Mouse (Mus musculus) heart, embryonic 13.5 days (tissue): ENCODE measurements around the gene Stx11. TPM values are rescaled to one million over a fixed set of nuclear protein-coding genes. Genes with fewer than 3 reads are reported as not detected.

Experiments
- ATAC-seq: fragments of 200-750 bp; cut with Nextera tagmentation; 2 replicates; pipeline ENCODE4 v1.8.0; 2017; ENCODE audit warnings: moderate TSS enrichment; ENCODE audit not compliant: insufficient number of reproducible peaks, low FRiP score, low TSS enrichment; ENCODE audit errors: extremely low read depth
- H3K27ac ChIP-seq: fragments of 300-500 bp; sonication (generic); replicated peaks from 2 replicates; pipeline ENCODE4 v1.5.1; 2015; ENCODE audit warnings: moderate library complexity, mild to moderate bottlenecking, inconsistent platforms
- H3K27me3 ChIP-seq: fragments of 300-500 bp; sonication (generic); replicated peaks from 2 replicates; pipeline ENCODE4 v1.6.1; 2015; ENCODE audit warnings: mild to moderate bottlenecking, inconsistent platforms
- H3K36me3 ChIP-seq: fragments of 300-500 bp; sonication (generic); 2 replicates; pipeline ENCODE4 v1.6.1; 2015; ENCODE audit warnings: mild to moderate bottlenecking, inconsistent platforms
- H3K4me1 ChIP-seq: fragments of 300-500 bp; sonication (generic); 2 replicates; pipeline ENCODE4 v1.6.1; 2015; ENCODE audit warnings: inconsistent platforms
- H3K4me2 ChIP-seq: fragments of 300-500 bp; sonication (generic); 2 replicates; pipeline ENCODE4 v1.6.1; 2015; ENCODE audit warnings: inconsistent platforms, mild to moderate bottlenecking, moderate library complexity
- H3K4me3 ChIP-seq: fragments of 300-500 bp; sonication (generic); 2 replicates; pipeline ENCODE4 v1.5.1; 2015; ENCODE audit warnings: moderate library complexity, mild to moderate bottlenecking, inconsistent platforms
- H3K9ac ChIP-seq: fragments of 300-500 bp; sonication (generic); 2 replicates; pipeline ENCODE4 v1.6.1; 2015; ENCODE audit warnings: inconsistent platforms, mild to moderate bottlenecking, moderate library complexity
- H3K9me3 ChIP-seq: fragments of 300-500 bp; sonication (generic); 2 replicates; pipeline ENCODE4 v1.6.1; 2016; ENCODE audit warnings: inconsistent platforms
- WGBS: fragments of 180-500 bp; shearing (Covaris S2); methylation state at CpG from one replicate; pipeline ENCODE4 v1.1.7; 2015; ENCODE audit warnings: mixed read lengths; 5-methylcytosine and 5-hydroxymethylcytosine counted together
- polyA plus RNA-seq: library from polyadenylated mRNA; unstranded; fragments of >200 nt; fragmentation: Nextera tagmentation; extraction: Ambion mirVana; gene quantifications from 2 replicates; pipeline ENCODE4 v1.2.1, GENCODE M21; 2015

Gene Stx11
- polyA plus RNA-seq, 1 experiment from 2014 or later = 2.9 TPM

- 75% methylated on average over 7 of the region's 7 CpGs for WGBS
- H3K4me2 ChIP-seq = no peak overlapping the region
- no peaks in the 10 kb centered on the region for H3K36me3 ChIP-seq
- no peaks in the 10 kb centered on the region for H3K9me3 ChIP-seq
- H3K4me1 ChIP-seq = peaks cover 18% of the 10 kb centered on the region; the same call in 1 of the 2 replicates
- H3K27ac ChIP-seq = no peak overlapping the region
- H3K4me3 ChIP-seq = no peak overlapping the region
- no peak for ATAC-seq
- H3K9ac ChIP-seq = no peak overlapping the region
- H3K27me3 ChIP-seq = no peaks in the 10 kb centered on the region
Observed at GRCm38 (mm10) chr10:12929149-12929856, 34.8 kb downstream of the Stx11 start.

- no peaks in the 10 kb centered on the region for H3K9me3 ChIP-seq
- H3K36me3 ChIP-seq = no peaks in the 10 kb centered on the region
- no peak overlapping the region for H3K4me3 ChIP-seq
- no peak overlapping the region for H3K27ac ChIP-seq
- H3K27me3 ChIP-seq = no peaks in the 10 kb centered on the region
- H3K4me1 ChIP-seq = peaks cover 24% of the 10 kb centered on the region; the same call in 1 of the 2 replicates
- H3K9ac ChIP-seq = no peak overlapping the region
- WGBS = 73% methylated on average over 6 of the region's 6 CpGs
- ATAC-seq = no peak
- no peak overlapping the region for H3K4me2 ChIP-seq
Observed at GRCm38 (mm10) chr10:12928193-12928592, 35.9 kb downstream of the Stx11 start.

GRCm38 (mm10) chr10:12922574-12923353 is 41.3 kb downstream of the Stx11 start:
- Histone ChIP-seq H3K27ac (peak overlapping the region; percentile 89), H3K9ac (peak overlapping the region; percentile 89), H3K27me3 (no peaks in the 10 kb centered on the region), H3K9me3 (no peaks in the 10 kb centered on the region), H3K36me3 (no peaks in the 10 kb centered on the region), H3K4me2 (peak overlapping the region; percentile 75), H3K4me3 (peak overlapping the region; percentile 79), H3K4me1 (peaks cover 10% of the 10 kb centered on the region; the same call in 1 of the 2 replicates)
- ATAC-seq = peak; percentile 82
- under 1% methylated on average over 55 of the region's 55 CpGs for WGBS

GRCm38 (mm10) chr10:12922077-12922573 is 42.0 kb downstream of the Stx11 start:
- no peaks in the 10 kb centered on the region for H3K9me3 ChIP-seq
- peak overlapping the region; percentile 79 for H3K4me3 ChIP-seq
- ATAC-seq = no peak
- peaks cover 10% of the 10 kb centered on the region; the same call in 1 of the 2 replicates for H3K4me1 ChIP-seq
- H3K9ac ChIP-seq = peak overlapping the region; percentile 89
- H3K27ac ChIP-seq = peak overlapping the region; percentile 89
- H3K4me2 ChIP-seq = peak overlapping the region; percentile 75
- no peaks in the 10 kb centered on the region for H3K27me3 ChIP-seq
- 2% methylated on average over 13 of the region's 13 CpGs for WGBS
- no peaks in the 10 kb centered on the region for H3K36me3 ChIP-seq

- Histone ChIP-seq H3K4me2 (peak overlapping the region; percentile 75), H3K9me3 (no peaks in the 10 kb centered on the region), H3K9ac (peak overlapping the region; percentile 89; the same call in 1 of the 2 replicates), H3K4me1 (peaks cover 10% of the 10 kb centered on the region; the same call in 1 of the 2 replicates), H3K27ac (no peak overlapping the region), H3K4me3 (peak overlapping the region; percentile 79), H3K27me3 (no peaks in the 10 kb centered on the region), H3K36me3 (no peaks in the 10 kb centered on the region)
- ATAC-seq = no peak
- WGBS = 44% methylated on average over 11 of the region's 11 CpGs
Observed at GRCm38 (mm10) chr10:12921551-12922040, 42.5 kb downstream of the Stx11 start.

- H3K27me3 ChIP-seq = no peaks in the 10 kb centered on the region
- WGBS = 45% methylated on average over 5 of the region's 5 CpGs
- H3K36me3 ChIP-seq = no peaks in the 10 kb centered on the region
- no peak overlapping the region for H3K4me2 ChIP-seq
- no peak for ATAC-seq
- H3K9ac ChIP-seq = no peak overlapping the region
- H3K9me3 ChIP-seq = no peaks in the 10 kb centered on the region
- H3K4me1 ChIP-seq = peaks cover 17% of the 10 kb centered on the region; the same call in 1 of the 2 replicates
- no peak overlapping the region for H3K4me3 ChIP-seq
- no peak overlapping the region for H3K27ac ChIP-seq
Observed at GRCm38 (mm10) chr10:12919287-12919686, 44.8 kb downstream of the Stx11 start.

- Histone ChIP-seq H3K4me2 (no peak overlapping the region), H3K27me3 (no peaks in the 10 kb centered on the region), H3K4me1 (peaks cover 10% of the 10 kb centered on the region; the same call in 1 of the 2 replicates), H3K36me3 (no peaks in the 10 kb centered on the region), H3K4me3 (no peak overlapping the region), H3K9ac (no peak overlapping the region), H3K27ac (no peak overlapping the region), H3K9me3 (no peaks in the 10 kb centered on the region)
- WGBS = 72% methylated on average over 1 of the region's 1 CpGs
- no peak for ATAC-seq
Observed at GRCm38 (mm10) chr10:12917626-12918025, 46.5 kb downstream of the Stx11 start.

- WGBS = 92% methylated on average over 6 of the region's 6 CpGs
- no peak for ATAC-seq
- H3K9ac ChIP-seq = no peak overlapping the region
Observed at GRCm38 (mm10) chr10:12916376-12916775, 47.7 kb downstream of the Stx11 start.

GRCm38 (mm10) chr10:12915826-12916225 is 48.3 kb downstream of the Stx11 start:
- 44% methylated on average over 7 of the region's 7 CpGs for WGBS
- Histone ChIP-seq H3K9me3 (no peaks in the 10 kb centered on the region), H3K36me3 (no peaks in the 10 kb centered on the region), H3K27ac (no peak overlapping the region), H3K4me3 (no peak overlapping the region), H3K9ac (no peak overlapping the region), H3K4me2 (no peak overlapping the region), H3K4me1 (peaks cover 19% of the 10 kb centered on the region), H3K27me3 (no peaks in the 10 kb centered on the region)
- ATAC-seq = no peak

More at GRCm38 (mm10) chr10:12916376-12916775, 47.7 kb downstream of the Stx11 start:
- Histone ChIP-seq H3K36me3 (no peaks in the 10 kb centered on the region), H3K4me2 (no peak overlapping the region), H3K4me3 (no peak overlapping the region), H3K4me1 (peaks cover 18% of the 10 kb centered on the region), H3K27me3 (no peaks in the 10 kb centered on the region), H3K9me3 (no peaks in the 10 kb centered on the region), H3K27ac (no peak overlapping the region)

- WGBS = 97% methylated on average over 1 of the region's 1 CpGs
- no peak overlapping the region for H3K27ac ChIP-seq
- no peak overlapping the region for H3K4me2 ChIP-seq
- H3K4me1 ChIP-seq = peaks cover 19% of the 10 kb centered on the region
- H3K27me3 ChIP-seq = no peaks in the 10 kb centered on the region
- H3K9ac ChIP-seq = no peak overlapping the region
- H3K4me3 ChIP-seq = no peak overlapping the region
- H3K9me3 ChIP-seq = no peaks in the 10 kb centered on the region
- no peaks in the 10 kb centered on the region for H3K36me3 ChIP-seq
- ATAC-seq = no peak
Observed at GRCm38 (mm10) chr10:12914203-12914602, 49.9 kb downstream of the Stx11 start.

GRCm38 (mm10) chr10:12911981-12912530 is 52.0 kb downstream of the Stx11 start:
- Histone ChIP-seq H3K9ac (peak overlapping the region; percentile 72), H3K4me2 (peak overlapping the region; percentile 65), H3K4me1 (peaks cover 19% of the 10 kb centered on the region), H3K36me3 (no peaks in the 10 kb centered on the region), H3K9me3 (no peaks in the 10 kb centered on the region), H3K4me3 (peak overlapping the region; percentile 31), H3K27me3 (no peaks in the 10 kb centered on the region), H3K27ac (peak overlapping the region; percentile 84)
- WGBS = 14% methylated on average over 11 of the region's 11 CpGs
- no peak; the same call in 1 of the 2 replicates for ATAC-seq
